Mouse (Mus musculus) heart, postnatal 36 days (tissue): ENCODE data around the gene Ror2. TPM values are rescaled to one million over a fixed set of nuclear protein-coding genes. Genes with fewer than 3 reads are reported as not detected.

Experiments
- DNase-seq, 2 experiments: peaks; one replicate each; pipeline ENCODE4 v3.0.0; 2021 to 2022
- intact Hi-C: fragments of 180-260 bp; cut with DNase I; formaldehyde crosslinking; loops from one replicate; pipeline ENCODE4 v1.15.1; 2025
- total RNA-seq, 2 experiments: library from RNA; stranded (reverse); gene quantifications; 2 replicates each; pipeline ENCODE4 v1.2.3; 2021

Gene Ror2
- total RNA-seq, 2 experiments from 2014 or later: 1.3 to 1.9 TPM

- no peak for DNase-seq
- intact Hi-C loops: no loop called here
Measured at GRCm38 (mm10) chr13:53199262-53199661, 86.7 kb downstream of the Ror2 start.

DNA sequence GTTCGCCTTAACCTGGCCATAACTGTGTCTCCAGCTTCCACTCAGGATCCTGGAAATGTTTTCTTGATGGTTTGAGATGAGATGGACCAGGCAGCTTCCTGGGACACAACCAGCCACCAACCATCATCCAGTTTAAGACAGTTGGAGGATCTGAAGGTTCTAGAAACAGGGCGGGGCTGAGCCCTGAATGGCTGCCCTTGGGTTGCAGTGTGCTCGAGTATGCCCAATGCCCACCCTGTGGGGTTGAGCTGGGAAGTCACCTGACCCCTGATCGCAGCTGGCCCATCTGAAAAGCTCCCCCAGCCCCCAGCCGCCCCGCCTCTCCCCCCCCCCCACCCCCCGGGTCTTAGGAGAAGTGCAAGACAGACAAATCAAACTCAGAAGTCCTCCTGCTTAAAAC is 89.2 kb downstream of the Ror2 start:
- DNase-seq: no peak
- intact Hi-C loops: no loop called here

GRCm38 (mm10) chr13:53195951-53196677 is 89.8 kb downstream of the Ror2 start:
- DNase-seq: no peak
- intact Hi-C loops: no loop called here

DNA sequence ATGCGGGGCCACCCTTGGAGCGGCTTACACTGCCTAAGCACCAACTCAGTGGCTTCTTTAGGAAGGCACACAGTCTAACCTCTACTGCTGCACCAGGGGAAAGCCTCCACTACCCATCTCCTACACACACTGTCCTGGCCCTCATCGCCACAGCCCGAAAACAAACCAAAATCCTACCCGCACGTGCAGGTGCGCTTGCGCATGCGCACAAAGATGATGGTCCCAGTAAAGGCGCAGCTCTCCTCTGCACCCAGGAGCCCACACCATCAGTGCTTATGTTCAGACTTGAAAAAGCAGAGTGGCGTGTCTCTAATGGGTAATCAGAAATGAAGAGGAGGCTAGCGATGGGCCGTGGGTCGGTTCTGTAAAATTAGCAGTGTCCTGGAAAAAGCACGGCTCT is 91.6 kb downstream of the Ror2 start:
- no peak for DNase-seq
- intact Hi-C loops: no loop called here

DNA sequence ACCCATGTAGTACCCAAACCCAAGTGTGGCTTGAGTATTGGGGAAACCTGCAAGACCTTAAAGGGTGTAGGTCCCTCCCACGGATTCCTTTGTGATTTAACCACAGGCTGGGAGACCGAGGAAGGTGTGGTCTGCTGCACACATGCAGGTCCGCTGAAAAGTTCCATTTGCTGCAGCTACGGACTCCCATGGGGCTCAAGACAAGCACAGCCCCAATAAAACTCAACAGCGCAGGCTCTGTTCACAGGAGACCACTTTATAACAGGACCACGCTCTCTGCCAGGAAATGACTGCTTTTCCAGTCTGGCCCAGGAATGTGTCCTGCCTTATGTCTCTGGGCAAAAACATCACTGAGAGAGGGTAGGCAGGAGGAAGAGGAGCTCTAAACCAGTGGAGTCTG is 92.2 kb downstream of the Ror2 start:
- DNase-seq: no peak
- intact Hi-C loops: no loop called here

DNA sequence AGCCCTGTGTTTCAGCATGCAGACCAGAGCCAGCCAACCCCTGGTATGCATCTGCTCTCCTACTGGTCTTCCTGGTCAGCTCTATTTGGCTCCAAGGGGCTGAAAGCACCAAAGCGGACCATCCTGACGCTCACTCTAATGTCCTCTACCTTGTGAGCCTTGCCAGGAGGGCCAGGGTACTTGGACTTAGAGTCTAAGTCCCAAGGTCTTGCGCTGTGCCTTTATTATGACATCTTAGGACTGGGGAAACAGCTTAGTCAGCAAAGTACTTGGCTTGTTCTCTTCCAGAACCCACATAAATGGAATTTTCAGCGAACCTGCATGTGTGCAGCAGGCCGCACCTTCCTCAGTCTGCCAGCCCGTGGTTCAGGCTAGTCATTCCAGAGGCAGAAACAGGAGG is 93.6 kb downstream of the Ror2 start:
- intact Hi-C loops: no loop called here
- DNase-seq: no peak

DNA sequence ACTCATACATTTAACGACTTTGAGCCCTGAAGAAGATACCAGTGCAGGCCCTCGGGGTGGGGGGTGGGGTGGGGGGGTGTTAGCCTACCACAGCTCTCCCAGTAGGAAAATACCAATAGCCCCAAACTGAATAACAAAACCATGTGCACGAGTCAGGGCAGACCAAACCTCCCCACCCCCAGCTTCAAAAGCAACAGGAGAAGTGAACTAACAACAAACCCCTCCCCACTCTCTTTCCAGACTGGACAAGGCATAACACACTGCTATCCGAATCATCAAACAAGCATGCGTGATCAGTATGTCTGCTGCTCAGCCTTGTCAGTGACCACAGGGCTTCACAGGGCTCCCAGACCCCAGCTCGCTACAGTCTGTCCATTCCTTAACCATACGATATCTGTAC is 94.3 kb downstream of the Ror2 start:
- intact Hi-C loops: no loop called here
- no peak for DNase-seq

DNA sequence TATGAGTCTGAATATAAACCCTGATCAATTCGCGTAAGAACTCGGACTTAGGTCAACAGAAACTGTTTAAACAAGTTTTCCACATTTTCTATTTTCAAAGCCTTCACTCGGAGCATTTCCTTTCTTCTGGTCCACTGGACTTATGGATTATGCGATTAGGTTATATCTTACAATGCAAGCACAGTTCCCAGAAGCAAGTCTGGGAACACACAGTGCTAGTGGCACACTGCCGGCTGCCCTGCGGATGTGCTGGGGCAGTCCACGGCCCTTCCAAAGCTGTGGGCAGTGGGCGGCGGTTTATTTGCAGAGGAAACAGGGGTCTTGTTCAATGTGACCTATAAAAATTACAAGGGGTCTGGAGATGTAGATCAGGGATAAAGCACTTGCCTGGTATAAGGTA is 97.0 kb downstream of the Ror2 start:
- DNase-seq: no peak
- intact Hi-C loops: no loop called here

DNA sequence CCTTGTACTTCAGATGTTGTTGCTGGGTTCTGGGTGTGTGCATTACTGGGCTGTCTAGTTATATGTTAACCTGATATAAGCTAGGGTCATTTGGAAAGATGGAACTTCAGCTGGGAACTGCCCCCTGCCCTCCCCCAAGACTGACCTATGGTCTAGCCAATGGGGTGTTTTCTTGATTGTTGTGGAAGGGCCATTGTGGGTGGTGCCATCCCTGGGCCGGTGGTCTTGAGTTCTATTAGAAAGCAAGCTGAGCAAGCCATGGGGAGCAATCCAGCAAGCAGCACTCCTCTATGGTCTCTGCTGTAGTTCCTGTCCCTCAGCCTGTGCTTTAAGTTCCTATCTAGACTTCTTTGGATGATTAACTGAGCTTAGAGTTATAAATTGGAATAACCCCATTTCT is 101.1 kb downstream of the Ror2 start:
- intact Hi-C loops: no loop called here

GRCm38 (mm10) chr13:53184149-53184548 is 101.8 kb downstream of the Ror2 start:
- intact Hi-C loops: no loop called here
- DNase-seq: no peak

More for the DNA sequence above, 101.1 kb downstream of the Ror2 start:
- no peak for DNase-seq

DNA sequence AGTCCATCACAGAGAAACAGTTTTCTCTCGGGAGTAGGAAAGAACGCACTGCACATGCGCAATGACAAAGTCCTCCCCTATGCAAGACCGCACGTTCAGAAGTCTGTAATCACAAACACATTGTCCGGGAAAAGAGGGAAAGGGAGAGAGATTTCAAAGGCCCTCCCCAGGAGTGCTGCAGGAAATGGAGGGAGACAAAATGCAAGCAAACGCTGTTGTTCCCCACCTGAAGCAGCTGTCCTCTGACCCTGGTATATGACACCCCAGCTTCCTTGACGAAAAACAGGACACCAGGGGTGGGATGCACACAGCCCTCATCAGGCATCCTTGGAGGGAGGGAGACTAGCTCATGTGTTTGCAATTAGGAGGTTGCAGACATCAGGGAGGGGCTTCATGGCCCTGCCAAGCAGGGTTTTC is 102.8 kb downstream of the Ror2 start:
- no peak for DNase-seq
- intact Hi-C loops: no loop called here

- no peak for DNase-seq
- intact Hi-C loops: no loop called here
Measured at GRCm38 (mm10) chr13:53178594-53178993, 107.3 kb downstream of the Ror2 start.

GRCm38 (mm10) chr13:53178171-53178570 is 107.8 kb downstream of the Ror2 start:
- no peak for DNase-seq
- intact Hi-C loops: no loop called here

DNA sequence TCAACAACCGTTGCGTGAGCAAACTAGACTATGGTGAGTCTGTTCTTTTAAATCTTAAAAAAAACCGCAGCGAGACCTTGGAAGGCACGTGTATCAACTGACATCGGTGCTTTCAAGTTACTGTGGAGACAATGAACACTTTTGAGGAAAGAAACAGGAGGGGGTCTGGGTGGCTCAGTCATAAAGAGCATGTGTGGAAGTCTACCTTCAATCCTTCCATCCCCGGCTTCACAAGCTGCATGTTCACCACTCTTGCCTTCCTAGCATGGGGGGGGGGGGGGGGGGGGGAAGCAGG is 108.6 kb downstream of the Ror2 start:
- intact Hi-C loops: no loop called here
- no peak for DNase-seq

- intact Hi-C loops: no loop called here
- no peak for DNase-seq
Measured at GRCm38 (mm10) chr13:53176695-53177423, 109.1 kb downstream of the Ror2 start.

DNA sequence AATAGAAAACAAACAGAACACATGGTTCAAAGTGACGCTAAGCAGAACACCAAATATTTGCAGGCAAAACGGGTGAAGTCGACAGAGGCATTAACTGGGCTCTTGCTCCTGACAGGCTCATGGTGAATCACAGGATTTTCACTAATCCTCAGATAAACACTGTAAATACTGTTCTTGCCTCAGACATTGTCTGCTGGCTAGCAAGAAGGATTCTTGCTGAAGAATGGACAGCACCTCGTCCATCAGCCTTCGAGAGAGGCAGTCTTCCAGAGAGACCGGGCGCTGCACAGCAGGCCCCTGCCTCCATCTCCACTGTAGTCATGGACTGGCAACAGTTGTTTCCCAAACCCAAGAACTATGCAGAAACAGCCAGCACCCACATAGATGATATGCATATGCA is 110.9 kb downstream of the Ror2 start:
- intact Hi-C loops: no loop called here
- DNase-seq: no peak

DNA sequence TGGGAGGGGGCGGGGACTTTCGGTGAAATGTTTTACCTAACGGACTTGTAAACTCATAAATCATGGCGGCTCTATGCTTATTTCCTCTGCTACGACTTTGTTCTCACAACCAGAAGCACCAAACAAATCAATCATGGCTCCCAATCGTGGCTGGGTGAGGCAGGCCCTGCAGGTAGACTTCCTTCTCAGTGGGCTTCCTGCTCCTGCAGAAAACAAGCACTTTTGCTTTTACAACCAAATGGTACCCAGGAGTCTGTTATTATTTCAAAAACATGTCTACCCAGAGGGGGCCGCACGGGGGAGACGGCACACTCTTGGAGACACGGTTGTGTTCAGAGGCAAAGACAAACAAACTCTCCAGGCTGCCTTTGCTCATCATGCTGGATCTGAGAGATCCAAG is 122.3 kb downstream of the Ror2 start:
- intact Hi-C loops: no loop called here

GRCm38 (mm10) chr13:53163060-53163459 is 122.9 kb downstream of the Ror2 start:
- no peak for DNase-seq
- intact Hi-C loops: no loop called here

More for the DNA sequence above, 122.3 kb downstream of the Ror2 start:
- DNase-seq: no peak

GRCm38 (mm10) chr13:53159501-53159900 is 126.4 kb downstream of the Ror2 start:
- no peak for DNase-seq
- intact Hi-C loops: no loop called here

DNA sequence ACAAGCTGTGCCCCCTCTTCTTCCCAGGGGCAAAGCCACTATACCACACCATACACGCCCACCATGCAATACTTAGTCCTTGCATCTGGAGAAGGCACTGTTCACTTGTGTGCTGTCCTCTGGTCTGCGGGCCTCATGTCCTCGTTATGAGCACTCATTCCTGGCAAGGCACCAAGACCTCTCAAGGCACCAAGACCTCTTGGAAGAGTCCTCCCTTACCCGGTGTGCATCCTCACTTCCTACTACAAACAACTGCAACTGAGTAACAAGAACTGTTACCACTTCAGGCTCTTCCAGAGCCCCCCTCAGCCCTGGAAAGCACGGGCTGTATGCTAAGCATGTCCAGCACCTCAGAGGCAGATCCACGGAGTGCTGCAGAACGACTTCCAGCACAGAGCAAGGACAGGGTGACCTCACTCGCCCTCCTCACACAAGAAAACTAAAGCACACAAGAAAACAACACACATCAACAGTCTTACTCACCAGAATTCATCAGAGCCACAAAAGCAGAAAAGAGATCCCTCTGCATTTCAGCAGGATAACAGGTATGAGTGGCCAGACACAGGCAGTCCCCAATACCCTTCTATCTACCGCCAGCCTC is 127.4 kb downstream of the Ror2 start:
- intact Hi-C loops: no loop called here
- no peak for DNase-seq

DNA sequence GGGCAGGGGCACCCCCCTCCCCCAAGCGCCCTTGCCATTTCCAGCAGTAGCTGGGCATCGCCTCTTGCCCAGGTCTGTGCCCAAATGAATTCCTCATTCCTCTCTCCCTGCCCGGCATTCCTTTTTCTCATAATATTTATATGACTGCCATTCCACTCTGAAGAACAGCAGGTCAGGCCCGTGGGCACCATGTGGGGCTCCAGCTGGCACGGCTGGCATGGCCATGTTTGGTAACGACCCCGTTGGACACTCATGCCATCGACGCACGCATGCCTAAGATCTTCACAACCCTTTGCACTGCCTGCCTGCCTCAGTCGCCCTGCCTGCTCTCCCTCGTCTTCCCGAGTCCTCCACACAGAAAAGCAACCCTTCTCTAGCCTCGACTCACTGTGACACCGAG is 129.0 kb downstream of the Ror2 start:
- intact Hi-C loops: no loop called here
- no peak for DNase-seq

DNA sequence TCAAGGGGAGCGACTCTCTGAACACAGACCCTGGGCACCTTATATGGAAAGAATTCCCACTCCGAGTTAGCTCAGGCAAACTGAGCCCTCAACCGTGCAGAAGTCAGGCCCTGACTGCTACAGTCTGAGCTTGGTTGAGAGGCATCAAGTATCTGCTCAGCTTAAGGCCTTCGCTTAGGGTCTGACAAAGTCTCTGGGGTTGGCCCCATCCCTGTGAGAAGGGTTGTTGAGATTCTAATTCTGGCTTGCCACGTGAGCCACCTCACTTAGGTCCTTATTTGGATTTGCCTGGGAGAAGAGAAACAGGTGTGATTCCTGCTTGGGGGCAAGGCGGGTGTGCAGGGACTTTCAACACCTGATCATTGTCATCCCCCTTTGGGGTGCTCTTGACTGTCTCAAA is 129.6 kb downstream of the Ror2 start:
- DNase-seq: no peak
- intact Hi-C loops: no loop called here
